Mouse (Mus musculus): ENCODE measurements around the gene Evx2.
A peak's percentile ranks its signal among the peaks of the same experiment; 100 is the strongest.

Gene Evx2

GRCm38 (mm10) chr2:74663291-74663925, 4.1 kb upstream of the Evx2 start:
- DNase-seq, result peak; percentile 71

GRCm38 (mm10) chr2:74661685-74662084, 2.3 kb upstream of the Evx2 start:
- DNase-seq, result peak; percentile 53

DNA sequence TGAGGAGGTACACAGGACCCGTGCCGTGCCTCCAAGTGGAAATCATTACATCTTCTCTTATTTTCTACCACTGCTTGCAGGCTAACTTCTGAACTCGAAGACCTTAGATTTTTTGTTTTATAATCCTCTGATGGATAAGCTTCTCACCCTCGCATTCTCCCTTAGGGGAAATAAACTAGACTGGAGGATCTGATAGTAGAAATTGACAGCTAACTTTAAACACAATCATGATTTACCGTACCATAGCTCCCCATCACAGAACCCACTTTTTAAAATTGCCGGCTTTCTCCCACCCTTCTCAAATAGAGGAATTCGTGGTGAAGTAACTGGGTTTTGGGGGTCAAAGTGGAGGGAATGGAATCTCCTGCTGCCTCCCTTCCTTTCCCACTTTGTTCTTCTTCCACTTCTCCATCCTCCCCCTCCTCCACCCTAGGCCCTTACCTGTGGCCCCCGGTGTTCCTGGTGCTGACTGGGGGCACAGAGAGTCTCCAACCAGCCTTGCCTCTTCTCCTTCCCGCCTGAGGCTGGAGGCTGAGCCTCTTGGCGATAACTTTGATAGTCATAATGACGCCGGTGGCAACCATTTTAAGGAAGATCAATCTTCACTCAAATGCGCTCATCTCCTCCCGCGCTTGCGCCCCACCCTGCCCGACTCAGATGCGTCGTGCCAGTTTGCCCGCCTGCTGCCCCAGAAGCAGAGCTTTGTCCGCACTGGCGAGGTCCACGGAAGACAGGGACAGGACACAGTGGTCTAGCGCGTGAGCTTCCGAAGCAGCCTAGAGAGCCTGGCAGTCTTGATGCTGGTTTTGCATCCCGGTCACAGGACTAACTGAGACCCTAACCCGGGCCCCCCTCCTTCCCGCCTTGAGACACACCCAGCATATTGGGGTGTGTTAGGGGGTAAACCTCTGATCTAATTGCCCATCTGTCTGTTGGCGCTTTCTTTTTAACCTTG, 1.3 kb upstream of the Evx2 start:
- no peak for DNase-seq

GRCm38 (mm10) chr2:74658667-74659371, 538 bp downstream of the Evx2 start:
- no peak for DNase-seq

DNA sequence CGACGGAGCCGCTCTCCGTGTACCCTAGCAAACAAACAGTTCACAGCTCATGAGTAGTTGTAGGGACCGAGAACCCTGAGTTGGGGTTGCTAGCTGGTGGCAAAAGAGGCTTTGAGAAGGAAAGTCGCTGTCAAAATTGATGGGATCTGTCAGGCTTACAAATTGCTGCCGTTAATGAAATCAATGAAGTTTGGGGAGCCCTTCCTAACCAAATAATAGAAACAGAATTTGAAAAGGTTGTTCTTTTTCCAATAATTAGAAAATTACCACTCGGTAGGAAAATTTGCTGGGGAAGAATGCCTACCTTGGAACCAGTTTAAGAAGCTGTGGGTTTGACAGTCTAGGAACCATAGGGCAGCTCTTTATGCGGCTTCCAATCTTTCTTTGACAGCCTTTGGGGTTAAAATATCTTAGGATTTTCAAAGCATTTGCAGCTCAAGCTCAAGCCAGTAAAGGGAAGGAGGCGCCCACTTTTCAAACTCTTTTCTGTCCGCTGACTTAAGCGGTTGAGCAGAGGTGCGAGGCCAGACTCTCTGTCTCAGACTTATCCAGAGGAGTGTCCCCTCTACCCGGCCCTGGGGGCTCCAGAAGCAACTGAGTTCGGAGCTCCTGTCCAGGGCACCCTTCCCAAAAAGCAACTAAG, 1.2 kb downstream of the Evx2 start:
- DNase-seq, result no peak

DNA sequence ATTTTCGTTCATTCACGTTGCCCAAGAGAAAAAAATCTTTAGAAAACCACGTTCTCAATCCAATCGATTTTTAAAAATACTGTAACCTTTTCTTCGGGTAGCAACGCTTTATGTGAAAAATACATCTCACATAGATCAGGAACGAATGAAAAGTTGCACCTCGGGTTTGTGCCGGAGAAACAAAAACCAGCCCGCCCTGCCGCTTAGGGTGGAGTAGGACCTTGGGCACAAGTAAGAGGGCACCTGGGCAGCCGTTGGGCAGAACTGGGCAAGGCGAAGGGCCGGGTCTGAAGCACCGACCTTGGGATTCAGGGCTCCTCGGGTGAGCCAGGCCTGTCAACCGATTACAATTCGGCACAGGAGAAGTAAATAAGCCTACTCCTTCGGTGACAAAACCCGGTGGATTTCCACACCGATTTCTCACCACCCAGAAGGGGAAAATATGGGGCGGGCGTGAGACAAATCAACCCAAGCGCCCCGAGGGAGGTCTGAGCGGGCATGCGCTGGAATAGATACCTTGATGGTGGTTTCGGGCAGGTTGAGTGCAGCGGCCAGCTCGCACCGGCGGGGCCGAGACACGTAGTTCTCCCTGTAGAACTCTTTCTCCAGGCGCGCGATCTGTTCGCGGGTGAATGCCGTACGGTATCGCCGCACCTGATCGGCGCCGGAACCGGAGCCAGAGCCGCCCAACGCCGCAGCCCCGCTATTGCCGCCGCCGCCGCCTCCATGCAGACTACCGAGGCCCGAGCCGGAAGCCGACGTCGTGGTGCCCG, 1.9 kb downstream of the Evx2 start:
- DNase-seq, result no peak

DNA sequence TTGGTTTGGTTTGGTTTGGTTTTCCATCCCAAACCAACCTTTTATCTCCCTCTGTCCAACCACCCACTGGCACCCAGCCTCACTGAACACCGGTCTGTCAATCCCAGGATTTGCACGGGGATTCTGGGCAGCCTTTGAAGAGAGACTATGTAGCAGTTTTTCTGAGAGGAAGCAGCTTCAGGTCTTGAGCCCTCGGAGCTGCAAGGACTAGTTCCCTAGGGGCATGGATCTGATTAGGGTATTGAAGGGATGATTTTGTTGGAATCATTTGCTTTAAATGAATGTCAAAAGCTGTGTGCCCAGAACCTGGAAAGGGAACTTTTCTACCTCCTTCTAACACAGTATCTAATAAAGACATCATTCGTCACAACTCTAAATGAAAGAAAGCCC, 2.7 kb downstream of the Evx2 start:
- no peak for DNase-seq

DNA sequence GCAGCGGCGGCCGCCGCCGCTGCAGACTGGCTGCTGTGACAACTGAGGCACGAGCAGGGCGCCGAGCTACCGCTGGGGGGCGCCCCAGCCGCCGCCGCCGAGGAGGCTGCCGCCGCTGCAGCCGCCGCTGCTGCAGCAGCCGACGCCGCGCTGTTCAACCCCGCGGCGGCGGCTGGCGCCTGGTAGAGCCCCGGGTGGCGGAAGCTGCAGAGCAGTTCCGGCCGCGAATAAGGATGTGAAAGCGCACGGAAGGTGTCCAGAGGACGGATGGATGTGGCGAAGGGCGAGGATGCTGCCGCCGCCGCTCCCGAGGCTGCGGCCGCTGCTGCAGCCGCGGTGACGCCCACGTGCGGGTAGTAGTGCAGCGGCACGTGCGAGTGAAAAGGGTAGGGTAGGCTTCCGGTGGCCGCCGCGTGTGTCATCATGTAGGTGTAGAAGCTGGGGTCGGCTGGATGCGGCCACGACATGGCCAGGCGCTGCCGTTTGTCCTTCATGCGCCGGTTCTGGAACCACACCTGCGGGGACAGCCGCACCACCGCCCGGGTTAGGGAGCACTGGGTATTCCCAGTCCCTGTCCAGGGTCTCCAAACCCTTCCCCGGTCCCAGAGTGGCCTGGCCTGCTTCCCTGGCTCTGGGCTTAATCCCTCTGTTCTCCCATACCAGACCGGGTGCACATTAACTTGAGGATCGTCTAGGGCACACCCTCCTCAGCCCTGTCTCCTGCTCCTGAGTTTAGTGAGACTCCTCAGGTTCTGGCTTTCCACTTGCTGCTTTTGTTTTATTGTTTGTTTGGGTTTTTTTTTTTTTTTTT, 3.3 kb downstream of the Evx2 start:
- no peak for DNase-seq

DNA sequence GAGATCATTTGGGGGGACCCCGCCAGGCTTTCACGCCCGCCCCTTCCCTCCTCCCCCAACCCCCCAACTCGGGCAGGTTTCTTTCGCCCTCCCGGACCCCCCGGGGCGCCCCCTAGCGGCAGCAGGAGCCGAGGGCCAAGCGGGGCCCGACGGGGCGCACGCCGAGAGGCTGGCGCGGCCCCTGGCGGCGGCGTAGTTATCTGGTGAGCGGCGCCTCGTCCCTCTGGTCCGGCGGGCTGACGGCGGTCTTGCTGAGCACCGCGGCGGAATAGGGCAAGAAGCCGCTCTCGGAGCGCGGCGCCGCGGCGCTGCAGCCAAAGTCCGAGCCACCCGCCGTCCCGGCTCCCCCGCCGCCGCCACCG, 4.0 kb downstream of the Evx2 start:
- peak; percentile 32 for DNase-seq

- no peak for DNase-seq
Observed at GRCm38 (mm10) chr2:74654743-74655419, 4.5 kb downstream of the Evx2 start.

- no peak for DNase-seq
Observed at GRCm38 (mm10) chr2:74653781-74654535, 5.4 kb downstream of the Evx2 start.

GRCm38 (mm10) chr2:74652996-74653340, 6.4 kb downstream of the Evx2 start:
- DNase-seq, result no peak

DNA sequence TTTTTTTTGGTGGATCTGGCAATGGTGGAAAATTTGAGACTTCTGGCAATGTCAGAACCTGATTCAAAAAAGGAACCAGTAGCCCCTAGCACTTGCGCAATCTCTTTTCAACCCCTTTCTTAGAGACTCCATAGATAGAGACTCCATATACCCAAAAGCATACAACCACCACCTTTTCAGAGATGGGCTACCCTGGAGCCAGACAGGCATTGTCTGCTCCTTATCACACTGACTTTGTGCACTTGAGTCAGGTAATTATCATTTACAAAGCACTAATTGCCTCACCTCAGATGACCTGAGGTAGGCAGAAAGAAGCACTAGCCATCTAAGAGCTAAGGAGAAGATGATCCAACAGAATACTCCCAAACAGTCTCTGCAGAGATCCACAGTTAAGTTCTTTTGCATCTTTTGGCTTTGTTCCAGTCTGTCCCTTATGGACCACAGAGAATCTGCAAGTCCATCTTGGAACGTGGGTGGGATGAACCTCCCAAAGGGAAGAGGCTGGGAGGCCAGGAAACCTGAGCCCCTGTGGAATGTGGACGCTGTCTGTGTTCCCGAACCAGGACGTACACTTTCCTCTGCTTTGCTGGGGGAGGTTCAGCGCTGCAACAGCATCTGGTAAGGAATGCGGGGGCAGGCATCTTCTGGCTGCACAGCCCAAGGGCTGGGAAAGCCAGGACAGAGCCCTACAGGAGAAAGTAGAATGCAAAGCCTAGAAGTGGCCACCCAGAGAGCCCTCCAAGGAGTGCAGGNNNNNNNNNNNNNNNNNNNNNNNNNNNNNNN, 12.1 kb downstream of the Evx2 start:
- DNase-seq, result no peak

DNA sequence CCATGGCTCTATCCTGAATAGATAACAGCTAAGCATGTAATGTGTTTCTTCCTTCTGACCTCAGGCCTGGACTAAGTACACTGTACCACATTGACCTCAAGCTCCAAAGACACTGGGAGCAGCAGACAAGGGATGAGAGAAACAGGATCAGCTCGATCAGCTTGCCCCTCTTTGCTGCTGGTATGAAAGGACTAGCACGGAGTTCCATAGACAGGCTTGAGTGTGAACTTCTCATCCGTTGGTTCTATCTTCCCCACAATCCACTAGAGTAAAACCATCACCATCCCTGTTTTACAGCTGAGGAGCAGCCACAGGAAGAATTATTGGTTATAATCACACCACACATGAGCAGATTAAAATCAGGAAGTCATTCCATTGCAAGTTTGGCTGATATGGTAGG, 13.7 kb downstream of the Evx2 start:
- no peak for DNase-seq

- no peak for DNase-seq
Observed at GRCm38 (mm10) chr2:74642431-74642830, 16.9 kb downstream of the Evx2 start.

DNA sequence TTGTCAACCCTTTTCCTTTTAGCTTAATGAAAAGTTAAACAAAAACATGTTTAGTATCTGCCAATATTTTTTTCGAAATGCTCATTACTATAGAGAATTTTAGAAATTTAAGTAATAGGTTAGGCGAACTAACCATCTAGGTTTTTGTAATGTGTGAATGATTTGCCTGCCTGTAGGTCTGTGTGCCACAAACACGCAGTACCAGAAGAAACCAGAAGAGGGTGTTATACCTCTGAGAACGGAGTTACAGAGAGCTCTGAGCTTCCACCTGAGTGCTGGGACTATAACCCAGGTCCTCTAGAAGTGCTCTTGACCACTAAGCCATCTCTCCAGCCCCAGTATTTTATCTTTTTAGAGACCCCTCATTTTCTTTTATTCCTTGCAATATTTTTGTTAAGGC, 23.9 kb downstream of the Evx2 start:
- DNase-seq, result no peak

- no peak for DNase-seq
Observed at GRCm38 (mm10) chr2:74620368-74620767, 39.0 kb downstream of the Evx2 start.

DNA sequence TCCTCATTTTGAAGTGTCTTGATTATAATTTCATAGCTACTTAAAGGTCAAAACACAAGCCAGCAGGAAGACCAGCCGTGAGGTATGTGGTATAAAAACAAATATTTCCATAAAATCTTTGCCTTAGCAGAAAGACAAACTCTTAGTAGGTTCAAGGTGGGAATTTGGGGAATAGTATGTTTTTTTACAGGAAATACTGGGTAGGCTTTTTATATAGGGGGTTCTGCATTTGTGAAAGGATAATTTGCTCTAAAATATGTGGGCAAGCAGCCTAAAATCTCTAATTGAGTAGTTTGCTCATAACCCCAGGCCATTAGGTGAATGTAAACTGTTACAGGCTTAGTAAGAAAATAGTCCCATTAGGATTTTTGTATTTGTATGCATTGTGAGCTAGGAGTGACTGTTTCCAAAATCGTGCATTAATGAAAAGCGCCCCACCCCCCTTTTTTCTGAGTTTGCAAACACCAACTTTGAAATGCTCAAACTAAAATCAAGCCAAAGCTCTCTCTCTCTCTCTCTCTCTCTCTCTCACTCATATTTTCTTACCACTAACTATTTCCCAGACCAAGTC, 39.6 kb downstream of the Evx2 start:
- no peak for DNase-seq

DNA sequence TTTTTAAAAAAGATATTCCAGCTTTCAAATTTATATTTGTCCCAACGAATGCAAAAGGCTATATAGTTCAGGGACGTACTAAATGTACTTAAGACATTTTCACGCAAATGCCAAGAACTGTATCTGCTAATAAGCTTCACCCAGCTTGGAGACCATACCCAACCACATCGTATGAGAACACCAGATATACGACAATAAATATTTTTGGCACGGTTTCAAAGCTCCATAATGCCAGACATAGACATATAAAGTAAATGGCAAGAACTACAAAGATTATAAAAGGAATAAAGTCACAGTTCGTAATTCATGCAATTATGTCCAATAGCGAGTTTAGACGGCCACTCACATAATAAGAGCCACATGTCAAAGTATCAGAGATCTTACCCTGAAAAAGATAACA, 41.7 kb downstream of the Evx2 start:
- no peak for DNase-seq
